Mouse (Mus musculus): ENCODE measurements around the gene Sptan1. TPM values are rescaled to one million over a fixed set of nuclear protein-coding genes. Genes with fewer than 3 reads are reported as not detected.

The Sptan1 gene
- total and polyA plus RNA-seq, 3 experiments, result 73.8 to 113 (median 88.0) TPM

- in situ Hi-C loops (cut with MboI; ENCODE audit: low pct_ligation_motif_present, low pct_unique_long_range_greater_than_20kb, low sequenced_read_pairs), result loop anchor here (10.0 kb wide), 1 partner anchor 162 kb away; no protein-coding TSS in a partner anchor
- Histone ChIP-seq H3K79me2 (replicated peaks; ENCODE audit: control insufficient read depth, extremely low read depth, insufficient read depth, poor library complexity, severe bottlenecking) (no peaks in the 10 kb centered on the region), H3K9me3 (replicated peaks; ENCODE audit: low read length) (no peaks in the 10 kb centered on the region), H3K9ac (ENCODE audit: insufficient read depth, low read depth) (no peak overlapping the region), H3K4me2 (ENCODE audit: insufficient read depth, low read depth, poor library complexity, severe bottlenecking) (no peak overlapping the region), H3K4me3 (replicated peaks in 1 of 3; ENCODE audit: low read depth in 2 of 3, low read length in 2 of 3, poor library complexity in 1 of 3) (no peak overlapping the region), H3K27me3 (replicated peaks) (no peaks in the 10 kb centered on the region), H3K27ac (ENCODE audit: insufficient read depth, low read depth) (no peak overlapping the region), H3K36me3 (replicated peaks in 1 of 2; ENCODE audit: control insufficient read depth in 1 of 2, insufficient read depth in 1 of 2, low read length in 1 of 2) (peaks cover 71 to 91% of the 10 kb centered on the region in 2 experiments), H3K4me1 (ENCODE audit: control insufficient read depth in 1 of 2, insufficient read depth in 2 of 2) (peaks cover 4 to 7% of the 10 kb centered on the region in 2 experiments; a peak in 2 of 4 replicates)
- TF ChIP-seq NRF1 (IDR thresholded peaks at IDR 0.05; ENCODE audit: low read depth, low read length), result no peak
- no peak for TF ChIP-seq MEF2A (IDR thresholded peaks at IDR 0.05; ENCODE audit: borderline replicate concordance, low read depth, low read length)
- TF ChIP-seq HCFC1 (IDR thresholded peaks at IDR 0.05; ENCODE audit: low read depth, low read length), result no peak
- TF ChIP-seq EP300 (IDR thresholded peaks at IDR 0.05; ENCODE audit: low read length), result no peak
- TF ChIP-seq BHLHE40 (IDR thresholded peaks at IDR 0.05; ENCODE audit: low read depth, low read length), result no peak
- TF ChIP-seq MAX (IDR thresholded peaks at IDR 0.05; ENCODE audit: low read length), result no peak
- TF ChIP-seq MXI1 (IDR thresholded peaks at IDR 0.05; ENCODE audit: low read depth, low read length), result no peak
- no peak for TF ChIP-seq ELF1 (IDR thresholded peaks at IDR 0.05; ENCODE audit: low read depth, low read length)
- TF ChIP-seq E2F4 (IDR thresholded peaks at IDR 0.05; ENCODE audit: insufficient replicate concordance, low read depth, low read length), result no peak
- TF ChIP-seq ZKSCAN1 (IDR thresholded peaks at IDR 0.05; ENCODE audit: borderline replicate concordance, low read depth, low read length), result no peak
- no peak for TF ChIP-seq ETS1 (conservative IDR thresholded peaks at IDR 0.05; ENCODE audit: low read depth, low read length)
- TF ChIP-seq USF1 (IDR thresholded peaks at IDR 0.05; ENCODE audit: low read depth, low read length), result no peak
- TF ChIP-seq POLR2A (IDR thresholded peaks at IDR 0.05; ENCODE audit: low read depth, low read length), result no peak
- no peak for DNase-seq (ENCODE audit: extremely low read depth)
- dilution Hi-C loops (cut with MboI; ENCODE audit: extremely low pct_ligation_motif_present, extremely low pct_unique_long_range_greater_than_20kb, low sequenced_read_pairs), result no loop called here
Measured at GRCm38 (mm10) chr2:29926542-29926941, 38.8 kb upstream of the Sptan1 start.

GRCm38 (mm10) chr2:29930506-29930905 lies 34.9 kb upstream of the Sptan1 start:
- no peak overlapping the region for H3K9ac ChIP-seq (ENCODE audit: insufficient read depth, low read depth)
- DNase-seq (ENCODE audit: extremely low read depth), result no peak
- TF ChIP-seq ZC3H11A (IDR thresholded peaks at IDR 0.05; ENCODE audit: low read depth, low read length), result no peak
- no peak for TF ChIP-seq NELFE (IDR thresholded peaks at IDR 0.05; ENCODE audit: low read depth, low read length)
- no peak for TF ChIP-seq RAD21 (IDR thresholded peaks at IDR 0.05; ENCODE audit: low read depth, low read length)
- no peak for TF ChIP-seq CTCF (conservative IDR thresholded peaks at IDR 0.05 in 1 of 2, IDR thresholded peaks at IDR 0.05 in 1 of 2; ENCODE audit: low read depth in 2 of 2, low read length in 2 of 2)
- TF ChIP-seq MAX (IDR thresholded peaks at IDR 0.05; ENCODE audit: low read length), result no peak
- no peak for TF ChIP-seq POLR2AphosphoS2 (IDR thresholded peaks at IDR 0.05; ENCODE audit: low read depth, low read length)
- no peak for TF ChIP-seq USF1 (IDR thresholded peaks at IDR 0.05; ENCODE audit: low read depth, low read length)
- TF ChIP-seq ZKSCAN1 (IDR thresholded peaks at IDR 0.05; ENCODE audit: borderline replicate concordance, low read depth, low read length), result no peak
- no peak for TF ChIP-seq MYC (IDR thresholded peaks at IDR 0.05; ENCODE audit: low read depth, low read length)
- no peak overlapping the region for H3K4me3 ChIP-seq (replicated peaks in 1 of 3; ENCODE audit: low read depth in 2 of 3, low read length in 2 of 3, poor library complexity in 1 of 3)
- no peak overlapping the region for H3K4me2 ChIP-seq (ENCODE audit: insufficient read depth, low read depth, poor library complexity, severe bottlenecking)
- no peak overlapping the region for H3K27ac ChIP-seq (ENCODE audit: insufficient read depth, low read depth)
- no peaks in the 10 kb centered on the region for H3K79me2 ChIP-seq (replicated peaks; ENCODE audit: control insufficient read depth, extremely low read depth, insufficient read depth, poor library complexity, severe bottlenecking)
- peaks cover 40 to 53% of the 10 kb centered on the region in 2 experiments for H3K36me3 ChIP-seq (replicated peaks in 1 of 2; ENCODE audit: control insufficient read depth in 1 of 2, insufficient read depth in 1 of 2, low read length in 1 of 2)
- in situ Hi-C loops (cut with MboI; ENCODE audit: low pct_ligation_motif_present, low pct_unique_long_range_greater_than_20kb, low sequenced_read_pairs), result no loop called here
- H3K27me3 ChIP-seq (replicated peaks), result no peaks in the 10 kb centered on the region
- dilution Hi-C loops (cut with MboI; ENCODE audit: extremely low pct_ligation_motif_present, extremely low pct_unique_long_range_greater_than_20kb, low sequenced_read_pairs), result no loop called here
- no peaks in the 10 kb centered on the region; a peak in 1 of 4 replicates for H3K4me1 ChIP-seq (ENCODE audit: control insufficient read depth in 1 of 2, insufficient read depth in 2 of 2)
- H3K9me3 ChIP-seq (replicated peaks; ENCODE audit: low read length), result no peaks in the 10 kb centered on the region
